Mouse (Mus musculus): ENCODE measurements at regions not wholly inside any gene's neighbourhood (a gene's known extent, or its start where the extent isn't known, plus 50 kb on each side); places are given as distances from the start of the nearest gene placed in this dataset.

- TF ChIP-seq CTCF (IDR thresholded peaks at IDR 0.05; ENCODE audit: extremely low read depth, insufficient read depth, insufficient read length, insufficient replicate concordance): no peak
- TF ChIP-seq POLR2A (IDR thresholded peaks at IDR 0.05; ENCODE audit: low read depth, low read length): no peak
Measured at GRCm38 (mm10) chr13:52167968-52168367, 321.5 kb downstream of the Gadd45g start.

Measured in spleen, adult 2 months (tissue).